Mouse (Mus musculus) hindbrain, embryonic 15.5 days (tissue): Measurements from ENCODE around the gene Fam214a. TPM values are rescaled to one million over a fixed set of nuclear protein-coding genes. Genes with fewer than 3 reads are reported as not detected.

Experiments
- ATAC-seq: fragments of 200-750 bp; cut with Nextera tagmentation; 2 replicates; pipeline ENCODE4 v1.8.0; 2017; ENCODE audit warnings: low read depth, moderate number of reproducible peaks, moderate TSS enrichment; ENCODE audit not compliant: low FRiP score
- H3K27ac ChIP-seq: fragments of 300-500 bp; sonication (generic); replicated peaks from 2 replicates; pipeline ENCODE4 v1.5.1; 2015; ENCODE audit warnings: mild to moderate bottlenecking, inconsistent platforms
- H3K27me3 ChIP-seq: fragments of 300-500 bp; sonication (generic); 2 replicates; pipeline ENCODE4 v1.6.1; 2015; ENCODE audit warnings: control low read depth, inconsistent platforms
- H3K36me3 ChIP-seq: fragments of 300-500 bp; sonication (generic); 2 replicates; pipeline ENCODE4 v1.6.1; 2015; ENCODE audit warnings: control low read depth, inconsistent platforms
- H3K4me1 ChIP-seq: fragments of 300-500 bp; sonication (generic); replicated peaks from 2 replicates; pipeline ENCODE4 v1.6.1; 2015; ENCODE audit warnings: control low read depth, inconsistent platforms
- H3K4me2 ChIP-seq: fragments of 300-500 bp; sonication (generic); 2 replicates; pipeline ENCODE4 v1.6.1; 2015; ENCODE audit warnings: moderate library complexity, mild to moderate bottlenecking, inconsistent platforms
- H3K4me3 ChIP-seq: fragments of 300-500 bp; sonication (generic); 2 replicates; pipeline ENCODE4 v1.5.1; 2015; ENCODE audit warnings: mild to moderate bottlenecking, inconsistent platforms
- H3K9ac ChIP-seq: fragments of 300-500 bp; sonication (generic); 2 replicates; pipeline ENCODE4 v1.6.1; 2015; ENCODE audit warnings: inconsistent platforms
- H3K9me3 ChIP-seq: fragments of 300-500 bp; sonication (generic); 2 replicates; pipeline ENCODE4 v1.6.1; 2016; ENCODE audit warnings: control low read depth, inconsistent platforms
- WGBS: fragments of 180-500 bp; shearing (Covaris S2); methylation state at CpG from one replicate; pipeline ENCODE4 v1.1.7; 2015; 5-methylcytosine and 5-hydroxymethylcytosine counted together
- polyA plus RNA-seq: library from polyadenylated mRNA; unstranded; fragments of >200 nt; fragmentation: Nextera tagmentation; extraction: Ambion mirVana; gene quantifications from 2 replicates; pipeline ENCODE4 v1.2.1, GENCODE M21; 2015

Gene Fam214a
- polyA plus RNA-seq, 1 experiment from 2014 or later = 23.6 TPM

- Histone ChIP-seq H3K4me2 (no peak overlapping the region), H3K27ac (no peak overlapping the region), H3K4me3 (no peak overlapping the region), H3K9ac (no peak overlapping the region), H3K27me3 (no peaks in the 10 kb centered on the region), H3K4me1 (no peaks in the 10 kb centered on the region), H3K36me3 (peaks cover 57% of the 10 kb centered on the region), H3K9me3 (no peaks in the 10 kb centered on the region)
- 94% methylated on average over 3 of the region's 3 CpGs for WGBS
- no peak for ATAC-seq
Observed at GRCm38 (mm10) chr9:75019592-75019991, 66.9 kb downstream of the Fam214a start.

- 86% methylated on average over 4 of the region's 4 CpGs for WGBS
- ATAC-seq = no peak
Observed at GRCm38 (mm10) chr9:75020561-75020960, 67.9 kb downstream of the Fam214a start.

GRCm38 (mm10) chr9:75022546-75022945 is 69.9 kb downstream of the Fam214a start:
- no peak overlapping the region for H3K27ac ChIP-seq
- 94% methylated on average over 7 of the region's 7 CpGs for WGBS
- H3K4me3 ChIP-seq = no peak overlapping the region
- no peaks in the 10 kb centered on the region for H3K9me3 ChIP-seq
- H3K9ac ChIP-seq = no peak overlapping the region
- H3K4me2 ChIP-seq = no peak overlapping the region
- H3K36me3 ChIP-seq = peaks cover 54% of the 10 kb centered on the region
- H3K4me1 ChIP-seq = no peaks in the 10 kb centered on the region
- H3K27me3 ChIP-seq = no peaks in the 10 kb centered on the region
- no peak for ATAC-seq

More at GRCm38 (mm10) chr9:75020561-75020960, 67.9 kb downstream of the Fam214a start:
- no peak overlapping the region for H3K4me2 ChIP-seq
- H3K4me1 ChIP-seq = no peaks in the 10 kb centered on the region
- H3K4me3 ChIP-seq = no peak overlapping the region
- no peak overlapping the region for H3K27ac ChIP-seq
- H3K36me3 ChIP-seq = peaks cover 53% of the 10 kb centered on the region
- H3K9me3 ChIP-seq = no peaks in the 10 kb centered on the region
- no peaks in the 10 kb centered on the region for H3K27me3 ChIP-seq
- H3K9ac ChIP-seq = no peak overlapping the region

GRCm38 (mm10) chr9:75023150-75023894 is 70.6 kb downstream of the Fam214a start:
- no peak overlapping the region for H3K4me3 ChIP-seq
- no peak overlapping the region for H3K9ac ChIP-seq
- H3K9me3 ChIP-seq = no peaks in the 10 kb centered on the region
- no peaks in the 10 kb centered on the region for H3K4me1 ChIP-seq
- H3K27me3 ChIP-seq = no peaks in the 10 kb centered on the region
- no peak for ATAC-seq
- WGBS = 81% methylated on average over 5 of the region's 5 CpGs
- H3K36me3 ChIP-seq = peaks cover 52% of the 10 kb centered on the region
- H3K4me2 ChIP-seq = no peak overlapping the region
- no peak overlapping the region for H3K27ac ChIP-seq

GRCm38 (mm10) chr9:75024089-75024488 is 71.4 kb downstream of the Fam214a start:
- Histone ChIP-seq H3K36me3 (peaks cover 51% of the 10 kb centered on the region), H3K9me3 (no peaks in the 10 kb centered on the region), H3K27ac (no peak overlapping the region), H3K9ac (no peak overlapping the region), H3K4me3 (no peak overlapping the region), H3K4me1 (no peaks in the 10 kb centered on the region), H3K4me2 (no peak overlapping the region), H3K27me3 (no peaks in the 10 kb centered on the region)
- 67% methylated on average over 7 of the region's 7 CpGs for WGBS
- ATAC-seq = no peak

GRCm38 (mm10) chr9:75025689-75026088 is 73.0 kb downstream of the Fam214a start:
- 73% methylated on average over 6 of the region's 6 CpGs for WGBS
- no peak overlapping the region for H3K4me3 ChIP-seq
- no peaks in the 10 kb centered on the region for H3K4me1 ChIP-seq
- H3K9ac ChIP-seq = no peak overlapping the region
- no peaks in the 10 kb centered on the region for H3K27me3 ChIP-seq
- H3K36me3 ChIP-seq = peaks cover 37% of the 10 kb centered on the region
- H3K9me3 ChIP-seq = no peaks in the 10 kb centered on the region
- no peak overlapping the region for H3K4me2 ChIP-seq
- no peak for ATAC-seq
- H3K27ac ChIP-seq = no peak overlapping the region

- Histone ChIP-seq H3K4me1 (no peaks in the 10 kb centered on the region), H3K27ac (no peak overlapping the region), H3K9ac (no peak overlapping the region), H3K4me2 (no peak overlapping the region), H3K36me3 (peaks cover 17% of the 10 kb centered on the region), H3K27me3 (no peaks in the 10 kb centered on the region), H3K4me3 (no peak overlapping the region), H3K9me3 (no peaks in the 10 kb centered on the region)
- 87% methylated on average over 1 of the region's 1 CpGs for WGBS
- ATAC-seq = no peak
Observed at GRCm38 (mm10) chr9:75032408-75032807, 79.7 kb downstream of the Fam214a start.

GRCm38 (mm10) chr9:75033141-75033540 is 80.5 kb downstream of the Fam214a start:
- Histone ChIP-seq H3K9ac (no peak overlapping the region), H3K4me2 (no peak overlapping the region), H3K27me3 (no peaks in the 10 kb centered on the region), H3K4me3 (no peak overlapping the region), H3K36me3 (peaks cover 16% of the 10 kb centered on the region), H3K4me1 (no peaks in the 10 kb centered on the region), H3K9me3 (no peaks in the 10 kb centered on the region), H3K27ac (no peak overlapping the region)
- 51% methylated on average over 7 of the region's 7 CpGs for WGBS
- ATAC-seq = no peak

GRCm38 (mm10) chr9:75034691-75035090 is 82.0 kb downstream of the Fam214a start:
- peaks cover 8% of the 10 kb centered on the region for H3K36me3 ChIP-seq
- no peak overlapping the region for H3K4me2 ChIP-seq
- 61% methylated on average over 1 of the region's 1 CpGs for WGBS
- no peak for ATAC-seq
- no peak overlapping the region for H3K9ac ChIP-seq
- peaks cover 14% of the 10 kb centered on the region for H3K4me1 ChIP-seq
- H3K27me3 ChIP-seq = no peaks in the 10 kb centered on the region
- no peaks in the 10 kb centered on the region for H3K9me3 ChIP-seq
- no peak overlapping the region for H3K27ac ChIP-seq
- no peak overlapping the region for H3K4me3 ChIP-seq

- Histone ChIP-seq H3K27me3 (no peaks in the 10 kb centered on the region), H3K9ac (no peak overlapping the region), H3K27ac (no peak overlapping the region), H3K36me3 (peaks cover 8% of the 10 kb centered on the region), H3K4me3 (no peak overlapping the region), H3K9me3 (no peaks in the 10 kb centered on the region), H3K4me2 (no peak overlapping the region), H3K4me1 (peaks cover 21% of the 10 kb centered on the region)
- no peak for ATAC-seq
- 85% methylated on average over 4 of the region's 4 CpGs for WGBS
Observed at GRCm38 (mm10) chr9:75035944-75036343, 83.3 kb downstream of the Fam214a start.

GRCm38 (mm10) chr9:75037451-75038356 is 85.0 kb downstream of the Fam214a start, which contains the start of gene Arpp19:
Arpp19 (plus strand) TSS chr9:75037614.
- peak; percentile 97 for ATAC-seq
- Histone ChIP-seq H3K36me3 (no peaks in the 10 kb centered on the region), H3K4me3 (peak within 1 kb of the TSS; percentile 98), H3K4me2 (peak within 1 kb of the TSS; percentile 73), H3K27ac (peak within 1 kb of the TSS; percentile 81), H3K9me3 (no peaks in the 10 kb centered on the region), H3K27me3 (no peaks in the 10 kb centered on the region), H3K4me1 (peaks cover 21% of the 10 kb centered on the region), H3K9ac (peak within 1 kb of the TSS; percentile 95)
- under 1% methylated on average over 73 of the region's 73 CpGs for WGBS

GRCm38 (mm10) chr9:75038357-75038688 is 85.6 kb downstream of the Fam214a start:
- ATAC-seq = no peak
- peak overlapping the region; percentile 95 for H3K9ac ChIP-seq
- peak overlapping the region; percentile 81 for H3K27ac ChIP-seq
- peak overlapping the region; percentile 73 for H3K4me2 ChIP-seq
- no peaks in the 10 kb centered on the region for H3K27me3 ChIP-seq
- no peaks in the 10 kb centered on the region for H3K36me3 ChIP-seq
- H3K4me3 ChIP-seq = peak overlapping the region; percentile 98
- under 1% methylated on average over 10 of the region's 10 CpGs for WGBS
- no peaks in the 10 kb centered on the region for H3K9me3 ChIP-seq
- peaks cover 21% of the 10 kb centered on the region for H3K4me1 ChIP-seq
